Mouse (Mus musculus): ENCODE measurements at regions not wholly inside any gene's neighbourhood (a gene's known extent, or its start where the extent isn't known, plus 50 kb on each side); places are given as distances from the start of the nearest gene placed in this dataset.

DNA sequence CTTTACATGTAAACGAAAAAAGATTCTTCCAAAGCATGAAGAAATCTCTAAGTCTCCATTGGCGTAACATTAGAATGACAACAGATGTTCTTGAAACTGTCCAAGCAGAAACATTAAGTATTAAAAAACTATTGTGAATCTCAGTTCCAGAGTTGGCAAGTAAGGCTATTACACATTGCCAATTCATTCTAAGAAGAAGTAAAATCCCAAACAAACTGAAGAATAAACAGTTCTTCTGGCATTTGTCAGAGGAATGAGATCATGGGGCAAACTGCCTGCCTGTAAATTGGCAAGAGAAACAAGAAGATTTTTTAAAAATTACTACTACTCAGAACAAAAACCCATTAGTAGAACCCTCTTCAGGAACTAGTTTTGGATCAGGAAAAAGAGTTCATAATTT is 680.1 kb downstream of the Nova1 start:
- no peak for DNase-seq

DNA sequence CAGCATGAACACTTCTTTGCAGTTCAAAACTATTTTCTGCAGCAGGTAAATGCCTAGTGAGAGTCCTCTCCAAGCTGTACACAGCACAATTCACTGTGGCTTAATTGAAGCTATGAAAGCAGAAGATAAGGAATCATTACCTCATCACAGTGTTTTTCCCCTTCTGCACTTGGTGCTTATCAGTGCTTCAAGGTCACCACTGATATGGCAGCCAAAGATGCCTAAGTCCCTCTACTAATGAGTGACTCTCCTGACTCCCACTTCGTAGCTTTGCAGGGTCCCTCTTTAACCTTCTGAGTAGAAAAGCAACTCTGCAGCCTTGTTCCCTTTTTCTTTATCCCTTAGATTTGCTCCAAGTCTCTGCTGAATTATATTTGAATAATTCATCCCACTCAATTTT is 692.9 kb downstream of the Nova1 start:
- no peak for DNase-seq

- no peak for DNase-seq
Observed at GRCm38 (mm10) chr12:46111352-46111751, 707.4 kb downstream of the Nova1 start.

DNA sequence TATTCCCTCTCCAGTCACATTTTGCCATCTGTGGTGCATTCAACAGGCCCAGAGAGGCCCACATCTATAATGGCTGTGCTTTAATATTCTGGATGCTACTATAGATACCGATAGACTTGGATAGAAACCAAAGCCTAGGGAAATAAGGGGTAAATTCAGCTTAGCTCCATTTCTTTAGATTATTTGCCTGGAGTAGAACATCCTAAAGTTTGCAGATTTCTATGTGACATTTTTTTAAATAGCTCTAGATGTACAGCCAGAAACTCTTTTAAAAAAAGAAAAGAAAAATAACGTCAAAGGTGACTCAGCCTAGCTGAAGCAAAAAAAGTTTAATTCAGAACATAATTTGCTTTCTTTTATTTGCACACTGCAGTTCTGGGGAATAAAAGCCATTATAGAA is 735.4 kb downstream of the Nova1 start:
- no peak for DNase-seq

DNA sequence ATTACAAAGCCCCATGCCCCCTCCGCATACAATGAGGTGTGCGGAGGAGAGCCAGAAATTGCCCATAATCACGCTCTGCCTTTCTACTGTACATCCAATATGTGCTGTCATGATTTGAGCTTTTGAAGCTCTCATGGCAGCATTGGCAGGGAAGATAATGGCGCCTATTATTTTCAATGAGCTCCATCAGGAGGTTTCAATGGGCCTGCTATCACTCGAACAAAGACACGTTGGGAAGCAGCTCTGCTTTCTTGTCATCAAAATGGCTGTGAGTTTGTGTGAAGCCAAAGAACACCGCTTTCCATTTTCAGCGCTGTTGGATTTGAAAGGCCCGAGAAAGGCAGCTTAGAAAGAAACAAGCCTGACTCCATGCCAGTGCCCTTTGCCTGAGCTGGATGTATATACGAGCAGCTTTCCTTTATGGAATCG is 742.9 kb downstream of the Nova1 start:
- no peak for DNase-seq

DNA sequence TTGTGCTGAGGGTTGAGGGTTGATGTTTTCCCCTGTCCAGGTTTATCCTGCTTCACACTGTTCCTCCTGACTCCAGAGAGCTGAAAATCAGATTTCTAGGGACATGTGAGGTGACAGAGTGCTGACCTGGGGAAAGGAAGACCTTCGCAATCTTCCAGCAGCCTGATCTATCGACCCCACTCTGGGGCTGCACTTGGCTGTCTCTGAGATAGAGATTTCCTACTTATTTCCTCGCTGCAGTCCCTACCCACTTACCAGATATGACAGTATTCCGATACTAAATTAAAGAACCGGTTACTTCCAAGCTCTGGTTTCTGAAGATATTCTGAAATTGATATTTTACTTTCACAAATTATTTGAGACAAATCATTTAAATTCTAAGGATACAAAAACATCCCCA is 743.4 kb downstream of the Nova1 start:
- DNase-seq: no peak

GRCm38 (mm10) chr12:46066896-46067295 is 751.8 kb downstream of the Nova1 start:
- no peak for DNase-seq

- no peak for DNase-seq
Observed at GRCm38 (mm10) chr12:46040626-46041025, 778.1 kb downstream of the Nova1 start.

GRCm38 (mm10) chr12:46040216-46040615 is 778.5 kb downstream of the Nova1 start:
- DNase-seq: no peak

GRCm38 (mm10) chr12:46036540-46037094 is 782.1 kb downstream of the Nova1 start:
- DNase-seq: no peak

DNA sequence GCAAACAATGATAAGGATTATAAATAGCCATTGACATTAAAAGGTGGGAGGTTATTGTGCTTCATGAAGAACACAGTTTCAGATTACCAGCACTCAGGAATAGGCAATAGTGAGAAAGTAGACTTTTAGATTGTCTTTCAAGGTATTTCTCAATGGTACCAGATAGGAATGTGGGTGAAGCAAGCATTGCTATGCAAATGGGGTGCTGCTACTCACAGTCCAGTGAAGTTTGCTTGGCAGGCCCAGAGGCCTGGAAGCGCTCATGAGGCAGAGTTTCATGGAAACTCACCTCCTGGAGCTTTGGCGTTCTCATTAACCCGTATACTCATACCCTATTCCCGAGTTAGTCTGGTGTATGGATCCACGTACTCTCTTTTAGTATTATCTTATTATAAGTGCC is 793.5 kb downstream of the Nova1 start:
- no peak for DNase-seq

GRCm38 (mm10) chr12:46021546-46021910 is 797.2 kb downstream of the Nova1 start:
- DNase-seq: no peak

- no peak for DNase-seq
Observed at GRCm38 (mm10) chr12:46020835-46021545, 797.7 kb downstream of the Nova1 start.

DNA sequence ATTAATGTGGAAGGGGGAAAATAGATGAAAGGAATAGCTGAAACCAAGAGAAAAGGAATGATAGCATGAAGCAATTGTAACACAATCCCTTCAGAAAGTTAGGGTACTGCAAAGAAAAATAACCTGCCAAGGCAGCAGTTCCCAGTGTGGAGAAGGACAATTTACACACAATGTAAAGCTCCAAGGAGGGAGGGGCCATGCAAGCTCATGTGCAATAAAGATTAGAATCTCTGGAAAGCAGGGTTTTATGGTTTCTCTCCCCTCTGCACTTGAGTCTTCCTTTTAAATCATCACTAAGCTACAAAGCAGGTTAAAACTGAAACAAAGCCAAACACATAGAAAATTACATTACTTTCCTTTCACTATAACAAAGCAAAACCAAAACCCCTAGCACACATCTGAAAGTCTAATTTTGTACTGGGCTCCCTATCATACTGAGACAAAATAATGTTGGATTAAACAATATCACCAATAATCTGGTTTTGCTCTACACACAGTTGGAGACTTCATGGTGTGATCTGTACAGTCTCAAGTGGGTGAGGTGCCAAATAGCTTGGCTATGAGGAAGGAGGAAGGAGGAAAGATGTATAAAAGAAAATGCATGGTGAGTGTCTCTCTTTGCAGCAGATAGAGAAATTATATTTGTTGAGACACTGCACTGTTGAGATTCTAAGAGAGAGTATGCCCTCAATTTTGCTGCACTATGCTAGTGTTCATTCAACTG is 840.9 kb downstream of the Nova1 start:
- no peak for DNase-seq

DNA sequence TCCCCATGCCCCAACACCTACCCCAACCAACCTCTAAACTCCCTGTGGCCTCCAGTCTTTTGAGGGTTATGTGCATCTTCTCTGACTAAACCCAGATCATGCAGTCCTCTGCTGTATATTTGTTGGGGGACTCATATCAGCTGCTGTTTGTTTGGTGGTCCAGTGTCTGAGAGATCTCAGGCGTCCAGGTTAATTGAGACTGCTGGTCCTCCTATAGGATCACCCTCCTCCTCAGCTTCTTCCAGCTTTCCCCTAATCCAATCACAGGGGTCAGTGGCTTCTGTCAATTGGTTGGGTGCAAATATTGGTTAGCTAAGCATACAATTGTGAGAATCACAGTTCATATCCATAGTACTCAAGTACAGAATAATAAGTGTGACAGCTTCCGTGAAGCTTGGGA is 842.9 kb downstream of the Nova1 start:
- DNase-seq: no peak

- no peak for DNase-seq
Observed at GRCm38 (mm10) chr12:45970472-45970871, 848.3 kb downstream of the Nova1 start.

DNA sequence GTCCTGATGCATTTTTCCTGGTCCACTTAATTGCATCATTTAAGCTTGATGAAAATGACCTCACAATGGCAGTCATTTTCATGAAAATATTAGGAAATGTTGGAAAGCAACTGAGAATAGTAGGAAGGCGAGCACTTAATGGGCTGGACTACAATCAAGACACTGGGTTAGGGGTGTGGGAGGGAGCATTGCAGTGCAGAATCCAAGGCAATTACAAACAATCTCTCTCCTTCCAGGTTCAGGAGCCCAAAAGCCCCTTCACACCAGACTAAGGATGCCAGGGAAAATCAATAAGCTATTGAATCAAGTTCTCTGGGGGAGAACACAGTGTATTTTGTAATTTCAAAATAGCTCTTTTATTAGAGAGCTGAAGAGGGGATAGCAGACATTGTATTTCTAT is 848.8 kb downstream of the Nova1 start:
- DNase-seq: no peak

- no peak for DNase-seq
Observed at GRCm38 (mm10) chr12:45946918-45947317, 871.8 kb downstream of the Nova1 start.

- no peak for DNase-seq
Observed at GRCm38 (mm10) chr12:45944464-45944863, 870.0 kb upstream of the Stxbp6 start.

GRCm38 (mm10) chr12:45942402-45942801 is 867.9 kb upstream of the Stxbp6 start:
- no peak for DNase-seq

DNA sequence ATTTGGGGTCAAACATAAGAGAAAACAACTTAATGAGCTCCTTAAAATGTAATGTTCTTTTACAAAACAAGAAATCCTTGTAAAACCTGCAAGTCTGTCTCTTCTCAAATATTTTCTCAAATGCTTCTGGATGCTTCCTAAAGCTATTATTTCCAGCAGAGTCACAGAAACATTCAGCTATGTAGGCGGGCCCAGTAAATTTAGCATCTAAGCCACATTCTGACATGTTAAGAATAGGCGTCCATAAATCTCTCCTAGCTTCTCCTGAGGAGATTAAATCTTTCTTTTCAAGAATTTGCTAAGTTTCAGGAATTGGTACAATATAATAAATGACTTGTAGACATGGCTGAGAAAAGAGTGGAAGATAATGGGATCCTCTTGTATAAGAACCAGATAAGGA is 858.9 kb upstream of the Stxbp6 start:
- DNase-seq: no peak

DNA sequence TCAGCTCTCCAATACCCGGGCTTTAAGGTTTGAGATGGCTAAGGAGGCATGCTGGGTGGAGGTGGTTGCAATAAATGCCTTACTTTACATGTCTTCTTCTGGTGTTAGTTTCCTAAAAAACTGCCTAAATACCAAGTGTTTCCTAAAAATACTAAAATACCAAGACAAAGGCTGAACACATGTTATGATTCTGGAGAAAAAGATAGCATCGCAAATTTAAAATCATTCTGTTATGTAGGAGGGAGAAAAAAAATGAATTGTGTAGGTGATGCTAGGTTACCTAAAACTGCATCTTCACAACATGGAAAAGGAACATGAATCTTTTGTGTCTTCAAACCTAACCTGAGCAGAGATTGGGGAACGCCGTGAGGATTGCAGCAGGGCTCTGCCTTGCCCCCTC is 857.7 kb upstream of the Stxbp6 start:
- DNase-seq: no peak

DNA sequence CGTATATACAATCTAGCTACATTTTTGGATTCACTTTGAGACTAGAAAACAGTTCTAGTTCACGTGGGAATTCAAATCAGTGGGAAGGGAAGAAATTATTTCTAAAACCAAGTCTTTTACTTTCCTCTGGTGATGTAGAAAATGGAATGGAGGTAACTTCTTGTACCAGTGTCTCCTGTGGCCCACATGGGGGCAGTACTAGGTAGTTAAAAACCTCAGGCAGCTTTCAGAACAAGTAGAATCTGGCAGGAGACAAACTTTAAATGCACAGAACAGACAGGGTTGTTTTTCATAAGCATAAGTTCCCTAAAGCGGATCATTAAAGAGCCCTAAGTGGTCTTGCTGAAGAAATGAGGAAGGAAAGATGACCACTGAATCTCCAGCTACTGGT is 855.2 kb upstream of the Stxbp6 start:
- DNase-seq: peak in 1 of 2 experiments; percentile 20
